Mouse (Mus musculus) left cerebral cortex, adult 18-20 months (tissue): ENCODE results near the gene Traf7. TPM values are rescaled to one million over a fixed set of nuclear protein-coding genes. Genes with fewer than 3 reads are reported as not detected.

Source experiments
- total RNA-seq, 2 experiments: library from RNA; stranded (reverse); gene quantifications; 2 replicates each; pipeline ENCODE4 v1.2.3; 2021

Traf7 gene
- total RNA-seq, 2 experiments from 2014 or later: 64.2 to 83.9 TPM

Other genes starting within 250 kb of the Traf7 start
- gene Abca17, start 176.9 kb downstream of the Traf7 start, total RNA-seq: 1 to 10 TPM in 1 of 2 experiments, under 1 TPM in 1; 0.91 to 1.3 TPM
- 10 to 100 TPM; 66.5 to 69.8 TPM for gene Abca3, start 176.0 kb downstream of the Traf7 start, total RNA-seq
- 100 to 1,000 TPM; 129 to 133 TPM for gene Rnps1, start 113.4 kb downstream of the Traf7 start, total RNA-seq
- gene Eci1, start 101.3 kb downstream of the Traf7 start, total RNA-seq: 10 to 100 TPM; 28.0 to 28.7 TPM
- gene Dnase1l2, start 84.8 kb downstream of the Traf7 start, total RNA-seq: 10 to 100 TPM; 10.0 to 10.1 TPM
- 10 to 100 TPM; 32.5 to 34.3 TPM for gene E4f1, start 57.6 kb downstream of the Traf7 start, total RNA-seq
- 10 to 100 TPM; 69.6 to 70.1 TPM for gene Pgp, start 57.5 kb downstream of the Traf7 start, total RNA-seq
- gene Bricd5, start 54.1 kb downstream of the Traf7 start, total RNA-seq: 1 to 10 TPM; 2.0 to 2.1 TPM
- 10 to 100 TPM; 34.9 to 35.3 TPM for gene Mlst8, start 48.9 kb downstream of the Traf7 start, total RNA-seq
- gene Caskin1, start 39.3 kb downstream of the Traf7 start, total RNA-seq: 100 to 1,000 TPM; 123 to 129 TPM
- gene Rab26, start 6.3 kb upstream of the Traf7 start, total RNA-seq: 10 to 100 TPM; 45.8 to 50.0 TPM
- gene Pkd1, start 21.9 kb upstream of the Traf7 start, total RNA-seq: 10 to 100 TPM; 67.5 to 71.2 TPM
- 100 to 1,000 TPM; 136 to 153 TPM for gene Tsc2, start 104.7 kb upstream of the Traf7 start, total RNA-seq
- gene Nthl1, start 104.7 kb upstream of the Traf7 start, total RNA-seq: 1 to 10 TPM; 4.1 to 7.4 TPM
- gene Slc9a3r2, start 122.4 kb upstream of the Traf7 start, total RNA-seq: 10 to 100 TPM; 47.3 to 52.7 TPM
- 1 to 10 TPM; 2.1 TPM for gene Npw, start 130.5 kb upstream of the Traf7 start, total RNA-seq
- 10 to 100 TPM; 41.4 to 45.5 TPM for gene Zfp598, start 141.7 kb upstream of the Traf7 start, total RNA-seq
- 100 to 1,000 TPM; 191 to 195 TPM for gene Syngr3, start 162.0 kb upstream of the Traf7 start, total RNA-seq
- gene Gfer, start 168.2 kb upstream of the Traf7 start, total RNA-seq: 10 to 100 TPM; 20.6 to 23.9 TPM
- gene Noxo1, start 168.3 kb upstream of the Traf7 start, total RNA-seq: 1 to 10 TPM; 1.9 to 2.1 TPM
- gene Tbl3, start 179.7 kb upstream of the Traf7 start, total RNA-seq: 10 to 100 TPM; 28.5 to 30.5 TPM
- gene Rnf151, start 190.1 kb upstream of the Traf7 start, total RNA-seq: under 1 TPM in 1 of 2 experiments, not detected in 1; 0.56 TPM
- 100 to 1,000 TPM; 268 to 301 TPM for gene Rps2, start 190.2 kb upstream of the Traf7 start, total RNA-seq
- 100 to 1,000 TPM; 220 to 246 TPM for gene Ndufb10, start 196.5 kb upstream of the Traf7 start, total RNA-seq
- under 1 TPM; 0.40 to 0.65 TPM for gene Rpl3l, start 199.9 kb upstream of the Traf7 start, total RNA-seq
- gene Msrb1, start 208.7 kb upstream of the Traf7 start, total RNA-seq: 10 to 100 TPM; 34.9 to 37.2 TPM
- gene Hs3st6, start 225.1 kb upstream of the Traf7 start, total RNA-seq: 1 to 10 TPM in 1 of 2 experiments, under 1 TPM in 1; 0.30 to 1.0 TPM